Mouse (Mus musculus) gastrocnemius, postnatal 4 days (tissue): ENCODE data around the gene Ctu1. TPM values are rescaled to one million over a fixed set of nuclear protein-coding genes. Genes with fewer than 3 reads are reported as not detected.
"Not testable (repeated sequence)": the region's sequence is repeated elsewhere in the genome, so short reads cannot be mapped to it uniquely, and the experiment has no call there.

ENCODE experiments used
- DNase-seq, 2 experiments: peaks; one replicate each; pipeline ENCODE4 v3.0.0; 2021 to 2022; ENCODE audit warnings: low spot score in 2 of 2, mixed read lengths in 2 of 2
- total RNA-seq, 2 experiments: library from RNA; stranded (reverse); gene quantifications; 2 replicates each; pipeline ENCODE4 v1.2.3; 2021

The Ctu1 gene
- total RNA-seq, 2 experiments from 2014 or later: 4.9 to 5.4 TPM

GRCm38 (mm10) chr7:43678517-43678916 is 6.7 kb downstream of the Ctu1 start:
- DNase-seq: no peak

DNA sequence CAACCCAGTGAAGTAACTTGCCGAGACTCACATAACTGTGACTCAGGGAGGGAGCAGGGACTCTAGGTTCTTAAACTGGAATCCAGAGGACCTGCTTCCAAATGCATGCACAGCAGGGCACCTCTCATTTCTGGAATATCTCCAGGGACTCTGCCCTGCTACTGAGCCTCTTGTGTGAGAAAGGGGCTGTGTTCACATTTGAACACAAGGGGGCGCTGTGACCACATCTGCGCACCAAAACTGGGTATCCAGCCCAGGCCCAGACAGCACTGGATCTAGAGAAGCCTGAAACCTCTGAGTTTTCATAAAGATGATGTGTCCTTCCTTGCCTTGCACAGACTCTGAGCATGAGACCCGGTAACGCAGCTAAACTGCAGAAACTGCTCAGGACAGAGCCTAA is 9.1 kb downstream of the Ctu1 start:
- peak in 1 of 2 experiments; percentile 57 for DNase-seq

DNA sequence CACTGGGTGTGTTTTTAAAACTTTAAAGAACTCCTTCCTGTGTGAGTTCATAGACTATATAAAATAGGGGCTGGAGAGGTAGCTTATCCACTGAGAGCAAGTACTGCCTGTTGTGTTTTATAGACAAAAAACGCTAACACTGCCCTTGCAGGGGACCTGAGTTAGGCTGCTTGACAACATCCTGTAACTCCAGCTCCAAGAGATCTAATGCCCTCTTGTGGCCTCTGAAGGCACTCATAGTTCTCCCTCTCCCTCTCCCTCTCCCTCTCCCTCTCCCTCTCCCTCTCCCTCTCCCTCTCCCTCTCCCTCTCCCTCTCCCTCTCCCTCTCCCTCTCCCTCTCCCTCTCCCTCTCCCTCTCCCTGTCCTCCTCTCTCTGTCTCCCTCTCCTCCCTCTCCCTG is 10.7 kb downstream of the Ctu1 start:
- not testable (repeated sequence) for DNase-seq

- no peak for DNase-seq
Observed at GRCm38 (mm10) chr7:43685088-43685487, 13.3 kb downstream of the Ctu1 start.

- no peak for DNase-seq
Observed at GRCm38 (mm10) chr7:43690118-43690517, 18.3 kb downstream of the Ctu1 start, which contains the start of gene Klk14. Klk14 (plus strand) TSS chr7:43690418.

GRCm38 (mm10) chr7:43710031-43710430 is 38.2 kb downstream of the Ctu1 start:
- DNase-seq: no peak

DNA sequence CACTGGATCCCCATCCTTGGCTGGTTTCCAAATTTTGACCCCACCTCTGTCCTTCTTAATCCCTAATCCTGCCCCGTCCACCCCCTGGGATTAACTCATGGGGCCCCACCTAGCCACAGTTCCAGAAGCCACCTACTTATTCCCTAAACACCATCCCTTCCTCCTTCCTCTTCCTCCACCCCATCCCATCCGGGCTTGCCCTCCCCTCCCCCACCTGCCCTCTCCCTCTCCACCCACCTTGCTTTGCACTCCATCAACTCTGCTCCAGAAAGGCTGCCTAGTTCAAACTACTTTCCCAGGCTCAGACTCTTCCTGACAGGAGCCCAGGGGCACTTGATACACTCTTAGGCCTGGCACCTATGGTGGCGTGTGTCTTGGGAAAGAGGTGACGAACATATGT is 40.5 kb downstream of the Ctu1 start, which contains the start of gene Klk13:
TSS of gene Klk13 (plus strand) at position 301 of the 400 bp plus-strand sequence.
- no peak for DNase-seq

GRCm38 (mm10) chr7:43712917-43713316 is 41.1 kb downstream of the Ctu1 start:
- DNase-seq: no peak

DNA sequence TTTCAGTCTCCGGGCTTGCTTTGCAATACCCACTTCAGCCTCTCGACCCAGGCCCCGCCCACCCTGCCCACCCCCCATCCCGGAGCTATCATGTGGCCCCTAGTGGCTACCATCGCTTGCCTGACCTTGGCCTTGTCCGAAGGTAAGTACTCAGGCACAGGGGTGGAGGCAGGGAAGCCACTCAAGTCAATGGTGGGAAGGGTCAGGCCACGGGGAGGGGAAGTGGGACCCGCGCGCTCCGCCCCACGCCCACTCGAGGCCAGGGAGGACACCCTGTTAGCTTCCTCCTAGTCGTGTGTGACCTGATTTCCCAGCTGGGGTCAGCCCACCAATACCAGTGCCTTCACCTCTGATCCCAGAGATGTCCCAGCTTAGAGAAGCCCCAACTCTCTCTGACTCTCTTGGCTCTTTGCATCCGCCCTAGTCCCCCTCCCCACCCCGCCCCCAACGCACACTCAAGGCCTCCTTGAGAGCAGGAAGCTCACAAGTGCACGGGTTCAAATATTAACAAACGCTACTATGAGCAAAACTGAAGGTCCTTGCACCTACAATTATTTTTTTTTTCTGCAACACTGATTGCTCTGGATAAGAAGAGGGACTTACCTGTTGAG is 42.0 kb downstream of the Ctu1 start:
- DNase-seq: no peak

Other genes starting within 250 kb of the Ctu1 start
- gene Lim2, start 244.3 kb upstream of the Ctu1 start, total RNA-seq: not detected
- gene Nkg7, start 234.9 kb upstream of the Ctu1 start, total RNA-seq: not detected
- not detected for gene Cldnd2, start 231.2 kb upstream of the Ctu1 start, total RNA-seq
- 100 to 1,000 TPM; 408 to 443 TPM for gene Etfb, start 227.9 kb upstream of the Ctu1 start, total RNA-seq
- gene Gm45233, start 227.9 kb upstream of the Ctu1 start, total RNA-seq: 1 to 10 TPM; 1.2 to 1.4 TPM
- 1 to 10 TPM; 3.7 to 4.9 TPM for gene Vsig10l, start 208.9 kb upstream of the Ctu1 start, total RNA-seq
- gene Iglon5, start 181.9 kb upstream of the Ctu1 start, total RNA-seq: under 1 TPM; 0.54 to 0.64 TPM
- not detected for gene 4931406B18Rik, start 166.1 kb upstream of the Ctu1 start, total RNA-seq
- gene Cd33, start 127.6 kb upstream of the Ctu1 start, total RNA-seq: 1 to 10 TPM; 4.4 to 5.5 TPM
- gene Zfp658, start 109.8 kb upstream of the Ctu1 start, total RNA-seq: 1 to 10 TPM; 2.2 to 2.3 TPM
- 10 to 100 TPM in 1 of 2 experiments, 1 to 10 TPM in 1; 7.8 to 11.8 TPM for gene Zfp719, start 92.4 kb upstream of the Ctu1 start, total RNA-seq
- not detected for gene Zfp819, start 64.8 kb upstream of the Ctu1 start, total RNA-seq
- not detected for gene Ceacam18, start 37.3 kb upstream of the Ctu1 start, total RNA-seq
- 1 to 10 TPM in 1 of 2 experiments, under 1 TPM in 1; 0.91 to 1.1 TPM for gene Siglece, start 11.9 kb upstream of the Ctu1 start, total RNA-seq
- not detected for gene Klk14, start 18.4 kb downstream of the Ctu1 start, total RNA-seq
- gene Klk13, start 40.6 kb downstream of the Ctu1 start, total RNA-seq: not detected
- not detected for gene Klk12, start 96.9 kb downstream of the Ctu1 start, total RNA-seq
- gene Klk11, start 102.6 kb downstream of the Ctu1 start, total RNA-seq: not detected
- gene Klk10, start 109.0 kb downstream of the Ctu1 start, total RNA-seq: under 1 TPM in 1 of 2 experiments, not detected in 1; 0.18 TPM
- gene Klk9, start 119.9 kb downstream of the Ctu1 start, total RNA-seq: not detected
- 1 to 10 TPM; 2.5 to 3.5 TPM for gene Klk8, start 125.6 kb downstream of the Ctu1 start, total RNA-seq
- not detected for gene Klk7, start 139.3 kb downstream of the Ctu1 start, total RNA-seq
- gene Klk6, start 152.5 kb downstream of the Ctu1 start, total RNA-seq: not detected
- not detected for gene Klk5, start 170.0 kb downstream of the Ctu1 start, total RNA-seq
- under 1 TPM in 1 of 2 experiments, not detected in 1; 0.21 TPM for gene Klk4, start 209.1 kb downstream of the Ctu1 start, total RNA-seq